Mouse (Mus musculus) intestine, embryonic 14.5 days (tissue): ENCODE data around the gene 1810013L24Rik. TPM values are rescaled to one million over a fixed set of nuclear protein-coding genes. Genes with fewer than 3 reads are reported as not detected.
"Not testable (repeated sequence)": the region's sequence is repeated elsewhere in the genome, so short reads cannot be mapped to it uniquely, and the experiment has no call there.

Source experiments
- ATAC-seq: fragments of 200-750 bp; cut with Nextera tagmentation; replicated peaks from 2 replicates; pipeline ENCODE4 v1.8.0; 2017; ENCODE audit warnings: low read depth, moderate number of reproducible peaks, moderate TSS enrichment, moderate library complexity; ENCODE audit not compliant: low FRiP score, low TSS enrichment
- DNase-seq: peaks from one replicate; pipeline ENCODE4 v3.0.0-alpha.2; 2018; ENCODE audit warnings: low spot score
- H3K27ac ChIP-seq: fragments of 300-500 bp; sonication (generic); 2 replicates; pipeline ENCODE4 v1.5.1; 2014; ENCODE audit warnings: low read depth, mild to moderate bottlenecking, control low read depth
- H3K27me3 ChIP-seq: fragments of 300-500 bp; sonication (generic); replicated peaks from 2 replicates; pipeline ENCODE4 v1.6.1; 2014; ENCODE audit warnings: low read length, control low read depth; ENCODE audit not compliant: control insufficient read depth, insufficient read depth
- H3K36me3 ChIP-seq: fragments of 300-500 bp; sonication (generic); 2 replicates; pipeline ENCODE4 v1.6.1; 2014; ENCODE audit warnings: low read length, control low read depth; ENCODE audit not compliant: control insufficient read depth, insufficient read depth
- H3K4me1 ChIP-seq: fragments of 300-500 bp; sonication (generic); replicated peaks from 2 replicates; pipeline ENCODE4 v1.6.1; 2014; ENCODE audit warnings: low read length, control low read depth, mixed read lengths; ENCODE audit not compliant: control insufficient read depth, insufficient read depth
- H3K4me2 ChIP-seq: fragments of 300-500 bp; sonication (generic); 2 replicates; pipeline ENCODE4 v1.6.1; 2014; ENCODE audit warnings: low read length
- H3K4me3 ChIP-seq: fragments of 300-500 bp; sonication (generic); 2 replicates; pipeline ENCODE4 v1.5.1; 2014; ENCODE audit warnings: low read depth, low read length, control low read depth, mixed read lengths
- H3K9ac ChIP-seq: fragments of 300-500 bp; sonication (generic); 2 replicates; pipeline ENCODE4 v1.6.1; 2014; ENCODE audit warnings: mild to moderate bottlenecking, low read length
- H3K9me3 ChIP-seq: fragments of 300-500 bp; sonication (generic); 2 replicates; pipeline ENCODE4 v1.6.1; 2016; ENCODE audit warnings: low read length, control low read depth; ENCODE audit not compliant: control insufficient read depth
- WGBS: fragments of 180-500 bp; shearing (Covaris S2); extraction: QIAGEN DNeasy Blood & Tissue Kit; methylation state at CpG from one replicate; pipeline ENCODE4 v1.1.7; 2014; 5-methylcytosine and 5-hydroxymethylcytosine counted together
- polyA plus RNA-seq: library from polyadenylated mRNA; unstranded; fragments of >200 nt; fragmentation: Nextera tagmentation; extraction: Ambion mirVana; gene quantifications from 2 replicates; pipeline ENCODE4 v1.2.1, GENCODE M21; 2014

Gene 1810013L24Rik
- polyA plus RNA-seq, 1 experiment from 2014 or later: 14.3 TPM

DNA sequence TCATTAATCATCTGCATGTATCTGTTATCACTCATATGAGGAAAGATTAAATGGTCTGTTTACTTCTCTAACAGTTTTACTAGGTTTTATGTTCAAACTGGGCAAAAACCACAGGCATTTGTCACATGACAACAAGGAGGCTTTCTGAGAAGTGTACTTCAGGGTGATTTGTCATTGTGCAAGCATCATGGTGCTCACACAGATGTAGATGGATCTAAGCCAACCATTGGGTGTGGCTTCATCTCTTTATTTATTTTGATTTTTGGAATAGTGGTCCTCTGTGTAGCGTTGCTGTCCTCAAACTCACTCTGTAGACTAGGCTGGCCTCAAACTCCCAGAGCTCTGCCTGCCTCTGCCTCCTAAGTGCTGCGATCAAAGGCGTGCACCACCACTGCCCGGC is 65.4 kb downstream of the 1810013L24Rik start:
- WGBS: 90% methylated on average over 4 of the region's 4 CpGs
- H3K4me3 ChIP-seq: no peak overlapping the region
- H3K36me3 ChIP-seq: no peaks in the 10 kb centered on the region
- no peak overlapping the region for H3K27ac ChIP-seq
- no peak overlapping the region for H3K4me2 ChIP-seq
- ATAC-seq (no peak), DNase-seq (no peak)
- H3K9ac ChIP-seq: no peak overlapping the region
- H3K27me3 ChIP-seq: no peaks in the 10 kb centered on the region
- H3K4me1 ChIP-seq: no peaks in the 10 kb centered on the region
- H3K9me3 ChIP-seq: no peaks in the 10 kb centered on the region

DNA sequence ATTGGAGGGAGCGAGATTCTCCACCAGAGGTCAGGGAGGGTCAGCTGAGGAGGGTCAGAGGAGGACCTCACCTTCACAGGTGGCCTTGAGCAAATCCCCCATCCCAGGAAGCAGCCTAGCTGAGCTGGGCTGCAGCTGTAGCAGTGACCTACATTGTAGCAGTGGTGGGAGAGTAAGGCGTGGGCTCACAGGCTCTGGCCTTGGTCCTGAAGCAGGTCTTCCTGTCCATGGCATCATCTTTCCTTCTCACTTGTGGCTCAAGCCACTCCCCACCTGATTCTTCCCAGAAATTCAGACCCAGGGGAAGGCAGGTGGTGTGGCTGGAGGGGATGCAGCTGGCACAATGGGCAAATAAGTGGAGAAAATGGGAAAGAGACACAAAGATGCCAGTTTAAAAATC is 76.2 kb downstream of the 1810013L24Rik start:
- H3K27ac ChIP-seq, H3K27me3 ChIP-seq, H3K4me2 ChIP-seq, H3K4me1 ChIP-seq, H3K9me3 ChIP-seq, ATAC-seq, H3K4me3 ChIP-seq, H3K36me3 ChIP-seq, DNase-seq, H3K9ac ChIP-seq: not testable (repeated sequence)
- 27% methylated on average over 2 of the region's 2 CpGs for WGBS

Other genes with a start within 250 kb of the 1810013L24Rik start
- 65.5 and 73.1 TPM in 2 replicates for gene Pmm2, start 192.4 kb upstream of the 1810013L24Rik start, polyA plus RNA-seq
- 15.6 and 16.8 TPM in 2 replicates for gene Tmem186, start 192.4 kb upstream of the 1810013L24Rik start, polyA plus RNA-seq
- gene Carhsp1, start 157.9 kb upstream of the 1810013L24Rik start, polyA plus RNA-seq: 41.5 and 43.4 TPM in 2 replicates
- gene Gm5767, start 149.3 kb upstream of the 1810013L24Rik start, polyA plus RNA-seq: not detected in 2 replicates
- gene Usp7, start 37.8 kb upstream of the 1810013L24Rik start, polyA plus RNA-seq: 45.4 and 50.2 TPM in 2 replicates